Mouse (Mus musculus): ENCODE measurements around the gene Far2. TPM values are rescaled to one million over a fixed set of nuclear protein-coding genes. Genes with fewer than 3 reads are reported as not detected.

The Far2 gene
- polyA plus RNA-seq (2015; fragmentation: Nextera tagmentation; extraction: Ambion mirVana), result 0.96 and 1.4 TPM in 2 replicates

- WGBS, result 4% methylated on average over 34 of the region's 34 CpGs
Measured at GRCm38 (mm10) chr6:148046881-148047649, at the start of gene Far2. Gene Far2, plus strand, starts transcription at chr6:148047259.

GRCm38 (mm10) chr6:148000483-148000882 is 46.6 kb upstream of the Far2 start:
- whole genome bisulfite sequencing, result 95% methylated on average over 2 of the region's 2 CpGs
- H3K36me3 ChIP-seq, result no peaks in the 10 kb centered on the region
- ATAC-seq (replicated peaks; ENCODE audit: insufficient number of reproducible peaks, insufficient read depth, low FRiP score, low read depth), result no peak

More at GRCm38 (mm10) chr6:148046881-148047649, at the start of gene Far2:
- Histone ChIP-seq H3K9ac (no peak within 1 kb of the TSS), H3K36me3 (no peaks in the 10 kb centered on the region), H3K9me3 (replicated peaks) (no peaks in the 10 kb centered on the region), H3K4me2 (peak within 1 kb of the TSS; percentile 81), H3K27ac (no peak within 1 kb of the TSS), H3K4me1 (replicated peaks) (peaks cover 9% of the 10 kb centered on the region), H3K27me3 (peaks cover 18% of the 10 kb centered on the region), H3K4me3 (peak within 1 kb of the TSS; percentile 46)
- 0 out of 2 replicates have a peak, but pooled peaks have one; percentile 31 for ATAC-seq (replicated peaks; ENCODE audit: insufficient number of reproducible peaks, insufficient read depth, low FRiP score, low read depth)

GRCm38 (mm10) chr6:148001071-148001470 is 46.0 kb upstream of the Far2 start:
- Histone ChIP-seq H3K9me3 (replicated peaks) (no peaks in the 10 kb centered on the region), H3K4me3 (no peak overlapping the region)
- ATAC-seq (replicated peaks; ENCODE audit: insufficient number of reproducible peaks, insufficient read depth, low FRiP score, low read depth), result no peak

More at GRCm38 (mm10) chr6:148000483-148000882, 46.6 kb upstream of the Far2 start:
- Histone ChIP-seq H3K4me1 (replicated peaks) (no peaks in the 10 kb centered on the region), H3K9me3 (replicated peaks) (no peaks in the 10 kb centered on the region), H3K4me3 (no peak overlapping the region), H3K9ac (no peak overlapping the region), H3K27ac (no peak overlapping the region), H3K27me3 (no peaks in the 10 kb centered on the region), H3K4me2 (no peak overlapping the region)

DNA sequence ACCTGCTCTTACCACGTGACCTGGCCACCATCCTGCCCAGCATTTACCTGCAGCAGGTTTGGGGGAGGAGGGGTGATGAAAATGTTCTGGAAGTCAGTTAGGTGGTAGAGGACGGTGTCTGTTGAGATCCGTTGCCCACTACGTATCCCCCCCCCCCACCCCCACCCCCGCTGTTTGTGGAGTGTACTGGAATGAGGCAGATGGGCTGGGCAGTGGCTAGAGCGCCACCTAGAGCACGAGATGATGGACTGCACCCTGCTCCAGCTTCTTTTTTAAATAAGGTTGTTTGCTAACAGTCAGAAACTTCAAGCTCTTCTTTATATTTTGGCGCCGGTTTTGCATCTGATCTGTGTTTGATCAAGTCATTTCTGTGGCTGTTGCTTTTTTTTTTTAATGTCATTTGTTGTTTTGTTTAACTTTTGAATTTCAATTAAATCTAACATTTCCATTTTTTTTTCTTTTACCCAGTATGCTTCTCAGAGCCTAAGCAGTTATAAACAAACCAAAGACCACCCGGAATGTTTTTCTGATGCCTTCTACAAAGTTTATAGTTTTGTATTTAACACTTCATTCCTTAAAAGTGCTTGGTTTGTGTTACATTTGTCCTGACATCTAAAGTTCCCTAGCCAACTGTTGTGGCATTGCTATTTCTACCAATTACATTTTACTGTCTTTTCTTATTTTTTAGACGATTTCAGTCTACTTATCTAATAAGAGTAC is 40.8 kb upstream of the Far2 start:
- ATAC-seq (replicated peaks; ENCODE audit: insufficient number of reproducible peaks, insufficient read depth, low FRiP score, low read depth), result no peak
- 59% methylated on average over 11 of the region's 11 CpGs for WGBS
- H3K27ac ChIP-seq, result no peak overlapping the region

More at GRCm38 (mm10) chr6:148001071-148001470, 46.0 kb upstream of the Far2 start:
- H3K36me3 ChIP-seq, result no peaks in the 10 kb centered on the region
- no peaks in the 10 kb centered on the region for H3K27me3 ChIP-seq
- H3K4me2 ChIP-seq, result no peak overlapping the region
- H3K27ac ChIP-seq, result no peak overlapping the region
- no peaks in the 10 kb centered on the region for H3K4me1 ChIP-seq (replicated peaks)
- H3K9ac ChIP-seq, result no peak overlapping the region
- WGBS, result 25% methylated on average over 3 of the region's 3 CpGs

DNA sequence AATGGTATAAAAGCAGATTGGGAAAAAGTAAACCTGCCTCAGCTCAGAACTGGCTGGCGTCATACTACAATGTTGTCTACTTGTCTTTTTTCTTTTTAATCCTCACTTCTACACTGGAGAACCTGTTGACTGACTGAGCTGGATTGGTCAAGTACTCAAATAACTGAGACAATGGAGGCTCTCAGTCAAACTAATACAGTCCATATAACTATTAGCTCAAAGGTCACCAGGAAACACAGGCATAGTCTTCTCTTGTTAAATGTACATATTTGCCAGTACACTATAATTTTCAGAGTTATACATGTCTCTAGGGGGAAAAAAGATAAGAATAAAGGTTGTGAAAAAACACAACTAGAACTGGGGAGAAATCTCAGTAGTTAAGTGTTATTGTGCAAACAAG is 6.3 kb upstream of the Far2 start:
- Histone ChIP-seq H3K4me2 (no peak overlapping the region), H3K27me3 (no peaks in the 10 kb centered on the region), H3K36me3 (no peaks in the 10 kb centered on the region), H3K9ac (no peak overlapping the region), H3K4me3 (no peak overlapping the region), H3K4me1 (replicated peaks) (no peaks in the 10 kb centered on the region), H3K27ac (no peak overlapping the region), H3K9me3 (replicated peaks) (no peaks in the 10 kb centered on the region)
- 85% methylated on average over 1 of the region's 1 CpGs for WGBS
- no peak for ATAC-seq (replicated peaks; ENCODE audit: insufficient number of reproducible peaks, insufficient read depth, low FRiP score, low read depth)

More for the DNA sequence above, 40.8 kb upstream of the Far2 start:
- no peaks in the 10 kb centered on the region for H3K27me3 ChIP-seq
- H3K36me3 ChIP-seq, result no peaks in the 10 kb centered on the region
- no peaks in the 10 kb centered on the region for H3K4me1 ChIP-seq (replicated peaks)
- no peak overlapping the region for H3K9ac ChIP-seq
- no peaks in the 10 kb centered on the region for H3K9me3 ChIP-seq (replicated peaks)
- H3K4me2 ChIP-seq, result no peak overlapping the region
- H3K4me3 ChIP-seq, result no peak overlapping the region

- Histone ChIP-seq H3K36me3 (no peaks in the 10 kb centered on the region), H3K27me3 (peaks cover 18% of the 10 kb centered on the region), H3K27ac (no peak overlapping the region), H3K9ac (no peak overlapping the region), H3K4me1 (replicated peaks) (peaks cover 9% of the 10 kb centered on the region), H3K4me3 (peak overlapping the region; percentile 46), H3K9me3 (replicated peaks) (no peaks in the 10 kb centered on the region), H3K4me2 (peak overlapping the region; percentile 81)
- ATAC-seq (replicated peaks; ENCODE audit: insufficient number of reproducible peaks, insufficient read depth, low FRiP score, low read depth), result peak; percentile 31; the same call in 1 of the 2 replicates
Measured at GRCm38 (mm10) chr6:148047650-148047988, 560 bp downstream of the Far2 start.

- ATAC-seq (replicated peaks; ENCODE audit: insufficient number of reproducible peaks, insufficient read depth, low FRiP score, low read depth), result no peak
- Histone ChIP-seq H3K27me3 (no peaks in the 10 kb centered on the region), H3K4me1 (replicated peaks) (no peaks in the 10 kb centered on the region), H3K4me3 (no peak overlapping the region), H3K9ac (no peak overlapping the region), H3K36me3 (no peaks in the 10 kb centered on the region), H3K4me2 (no peak overlapping the region), H3K27ac (no peak overlapping the region), H3K9me3 (replicated peaks) (no peaks in the 10 kb centered on the region)
- 70% methylated on average over 3 of the region's 3 CpGs for WGBS
Measured at GRCm38 (mm10) chr6:148063131-148063530, 16.1 kb downstream of the Far2 start.

- ATAC-seq (replicated peaks; ENCODE audit: insufficient number of reproducible peaks, insufficient read depth, low FRiP score, low read depth), result no peak
- no peaks in the 10 kb centered on the region for H3K9me3 ChIP-seq (replicated peaks)
- H3K27me3 ChIP-seq, result no peaks in the 10 kb centered on the region
- no peaks in the 10 kb centered on the region for H3K4me1 ChIP-seq (replicated peaks)
- WGBS, result 51% methylated on average over 5 of the region's 5 CpGs
- no peak overlapping the region for H3K4me2 ChIP-seq
- H3K4me3 ChIP-seq, result no peak overlapping the region
- H3K27ac ChIP-seq, result no peak overlapping the region
- H3K9ac ChIP-seq, result no peak overlapping the region
- no peaks in the 10 kb centered on the region for H3K36me3 ChIP-seq
Measured at GRCm38 (mm10) chr6:148066267-148066666, 19.2 kb downstream of the Far2 start.

DNA sequence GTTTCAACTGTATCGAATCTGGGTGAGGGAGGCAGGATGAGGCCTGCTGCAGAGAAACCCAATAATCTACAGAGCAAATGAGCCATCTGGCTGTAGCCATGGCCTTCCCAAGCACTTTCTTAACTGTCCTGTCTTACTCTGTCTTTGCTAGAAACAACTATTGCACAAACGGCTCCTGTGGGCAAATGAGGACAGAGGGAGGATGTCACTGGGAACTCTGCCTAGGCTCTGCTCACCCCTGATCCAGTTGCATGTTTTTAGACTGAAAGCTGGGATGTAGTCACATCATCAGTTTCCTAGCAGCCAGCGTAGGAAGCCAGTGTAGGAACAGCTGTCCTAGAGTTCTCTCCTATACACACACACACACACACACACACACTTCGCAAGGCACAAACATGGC is 21.7 kb downstream of the Far2 start:
- Histone ChIP-seq H3K4me1 (replicated peaks) (no peaks in the 10 kb centered on the region), H3K27ac (no peak overlapping the region), H3K4me3 (no peak overlapping the region), H3K36me3 (no peaks in the 10 kb centered on the region), H3K27me3 (no peaks in the 10 kb centered on the region), H3K4me2 (no peak overlapping the region), H3K9me3 (replicated peaks) (no peaks in the 10 kb centered on the region), H3K9ac (no peak overlapping the region)
- WGBS, result 87% methylated on average over 4 of the region's 4 CpGs
- no peak for ATAC-seq (replicated peaks; ENCODE audit: insufficient number of reproducible peaks, insufficient read depth, low FRiP score, low read depth)

DNA sequence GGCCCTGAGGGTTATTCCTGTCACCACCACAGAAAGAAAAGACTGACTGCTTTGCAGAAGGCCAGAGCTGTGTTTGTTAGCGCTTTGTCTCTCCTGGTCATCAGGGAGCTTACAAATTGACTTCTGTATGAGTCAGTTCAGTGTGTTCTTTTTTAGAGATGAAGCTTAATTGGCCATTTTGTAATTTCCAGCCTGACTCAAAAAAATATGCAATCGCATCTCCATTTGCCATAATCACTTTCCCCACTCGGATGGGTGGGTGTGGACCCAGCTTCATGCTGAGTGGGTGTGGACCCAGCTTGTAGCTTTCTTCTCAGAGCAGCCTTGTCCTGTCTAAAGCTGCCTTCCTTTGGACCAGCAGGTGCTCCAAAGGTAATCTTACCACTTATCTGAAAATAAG is 26.5 kb downstream of the Far2 start:
- Histone ChIP-seq H3K27me3 (no peaks in the 10 kb centered on the region), H3K4me3 (no peak overlapping the region), H3K9me3 (replicated peaks) (no peaks in the 10 kb centered on the region), H3K4me2 (no peak overlapping the region), H3K4me1 (replicated peaks) (no peaks in the 10 kb centered on the region), H3K36me3 (no peaks in the 10 kb centered on the region), H3K9ac (no peak overlapping the region), H3K27ac (no peak overlapping the region)
- WGBS, result 68% methylated on average over 3 of the region's 3 CpGs
- no peak for ATAC-seq (replicated peaks; ENCODE audit: insufficient number of reproducible peaks, insufficient read depth, low FRiP score, low read depth)

DNA sequence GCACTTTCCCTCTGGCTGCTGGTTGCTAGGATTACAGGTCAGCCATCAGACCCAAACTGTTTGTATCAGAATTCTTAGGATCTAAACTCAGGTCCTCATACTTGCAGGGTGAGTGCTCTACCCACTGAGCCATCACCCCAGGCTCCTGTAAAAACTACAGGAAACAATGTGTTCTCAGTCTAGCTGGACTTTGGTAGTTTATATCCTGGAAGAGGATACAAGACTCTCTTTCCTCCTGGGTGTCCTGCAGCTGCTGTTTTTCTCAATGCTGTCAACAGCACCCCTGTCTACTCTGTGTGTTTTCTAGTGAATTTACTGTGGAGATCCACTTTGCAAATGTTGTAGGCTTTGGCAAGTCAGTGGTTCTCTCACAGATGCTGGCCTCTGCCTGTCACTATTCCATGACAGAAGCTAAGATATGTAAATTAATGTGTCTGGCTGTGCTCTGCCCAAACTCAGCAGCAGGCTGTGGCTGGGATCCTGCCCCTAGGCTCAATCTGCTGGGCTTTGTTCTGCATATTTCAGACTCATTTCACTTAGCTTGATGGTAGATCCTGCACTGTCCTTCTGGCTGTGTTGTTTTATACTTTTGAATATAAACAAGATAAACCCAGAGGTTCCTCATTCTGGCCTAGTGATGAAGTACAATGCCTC is 27.3 kb downstream of the Far2 start:
- H3K9ac ChIP-seq, result no peak overlapping the region
- H3K4me3 ChIP-seq, result no peak overlapping the region
- H3K9me3 ChIP-seq (replicated peaks), result no peaks in the 10 kb centered on the region
- H3K27me3 ChIP-seq, result no peaks in the 10 kb centered on the region
- no peaks in the 10 kb centered on the region for H3K4me1 ChIP-seq (replicated peaks)
- no peaks in the 10 kb centered on the region for H3K36me3 ChIP-seq
- H3K4me2 ChIP-seq, result no peak overlapping the region
- no peak for ATAC-seq (replicated peaks; ENCODE audit: insufficient number of reproducible peaks, insufficient read depth, low FRiP score, low read depth)
- no peak overlapping the region for H3K27ac ChIP-seq

Measured in heart, embryonic 15.5 days (tissue).